Mouse (Mus musculus) layer of hippocampus, adult 18-20 months (tissue): Measurements from ENCODE around the gene Fancm. TPM values are rescaled to one million over a fixed set of nuclear protein-coding genes. Genes with fewer than 3 reads are reported as not detected.
"Not testable (repeated sequence)": the region's sequence is repeated elsewhere in the genome, so short reads cannot be mapped to it uniquely, and the experiment has no call there.

ENCODE experiments used
- DNase-seq, 2 experiments: peaks; one replicate each; pipeline ENCODE4 v3.0.0; 2022; ENCODE audit warnings: low spot score in 2 of 2
- long read RNA-seq: library from polyadenylated mRNA; stranded (forward); transcript quantifications from one replicate; pipeline ENCODE4 v2.0.0, GENCODE M21; 2021
- total RNA-seq, 2 experiments: library from RNA; stranded (reverse); gene quantifications; 2 replicates each; pipeline ENCODE4 v1.2.3; 2021

The Fancm gene
- 10 to 100 TPM; 11.0 TPM for total RNA-seq
- long read RNA-seq, partial matches to known transcripts: 2 of 4 reads
- long read RNA-seq, other reads (novel, unspliced or antisense): 2 of 4 reads

- peak; percentile 88 to 94 for DNase-seq
Measured at GRCm38 (mm10) chr12:65075085-65075732, at the start of gene Fancm. TSS of gene Fancm (plus strand) at chr12:65075603.

GRCm38 (mm10) chr12:65035839-65036189 is 39.6 kb upstream of the Fancm start:
- no peak for DNase-seq

GRCm38 (mm10) chr12:65036190-65036870 is 39.1 kb upstream of the Fancm start, which contains the start of gene Prpf39:
TSS of gene Prpf39 (plus strand) at chr12:65036333.
- peak; percentile 82 to 94 for DNase-seq

GRCm38 (mm10) chr12:65036892-65037545 is 38.4 kb upstream of the Fancm start:
- no peak for DNase-seq

GRCm38 (mm10) chr12:65037546-65037937 is 37.9 kb upstream of the Fancm start:
- DNase-seq: no peak

GRCm38 (mm10) chr12:65048799-65049198 is 26.6 kb upstream of the Fancm start:
- no peak for DNase-seq

- DNase-seq: no peak
Measured at GRCm38 (mm10) chr12:65058203-65058602, 17.2 kb upstream of the Fancm start.

- no peak for DNase-seq
Measured at GRCm38 (mm10) chr12:65061082-65061481, 14.3 kb upstream of the Fancm start.

GRCm38 (mm10) chr12:65065241-65065640 is 10.2 kb upstream of the Fancm start:
- no peak for DNase-seq

GRCm38 (mm10) chr12:65066234-65066633 is 9.2 kb upstream of the Fancm start:
- DNase-seq: no peak

GRCm38 (mm10) chr12:65068409-65068808 is 7.0 kb upstream of the Fancm start:
- no peak for DNase-seq

- DNase-seq: no peak
Measured at GRCm38 (mm10) chr12:65072911-65073610, 2.3 kb upstream of the Fancm start.

GRCm38 (mm10) chr12:65073611-65074178 is 1.7 kb upstream of the Fancm start, which contains the start of gene Fkbp3:
TSS of gene Fkbp3 (minus strand) at chr12:65074007.
- DNase-seq: peak; percentile 97

GRCm38 (mm10) chr12:65074651-65075050 is 752 bp upstream of the Fancm start:
- DNase-seq: peak in 1 of 2 experiments; percentile 17

- DNase-seq: no peak
Measured at GRCm38 (mm10) chr12:65075733-65076310, 419 bp downstream of the Fancm start.

- DNase-seq: no peak
Measured at GRCm38 (mm10) chr12:65076906-65077305, 1.5 kb downstream of the Fancm start.

GRCm38 (mm10) chr12:65108746-65109145 is 33.3 kb downstream of the Fancm start:
- no peak for DNase-seq

- no peak for DNase-seq
Measured at GRCm38 (mm10) chr12:65111503-65111902, 36.1 kb downstream of the Fancm start.

- DNase-seq: peak; percentile 22 to 55
Measured at GRCm38 (mm10) chr12:65112811-65113210, 37.4 kb downstream of the Fancm start.

- no peak for DNase-seq
Measured at GRCm38 (mm10) chr12:65113925-65114324, 38.5 kb downstream of the Fancm start.

GRCm38 (mm10) chr12:65114978-65115377 is 39.6 kb downstream of the Fancm start:
- DNase-seq: not testable (repeated sequence)
